Mouse (Mus musculus) spleen, adult 2 months (tissue): ENCODE measurements around the gene Atg5.

Experiments
- CTCF ChIP-seq: fragments of 200-500 bp; IDR thresholded peaks from 2 replicates; pipeline ENCODE4 v1.5.1; 2011; ENCODE audit warnings: mild to moderate bottlenecking, inconsistent platforms; ENCODE audit not compliant: insufficient read depth, insufficient read length, insufficient replicate concordance; ENCODE audit errors: extremely low read depth
- POLR2A ChIP-seq: fragments of 200-500 bp; IDR thresholded peaks from 2 replicates; pipeline ENCODE4 v1.6.1; 2011; ENCODE audit warnings: low read depth, low read length, inconsistent platforms

DNA sequence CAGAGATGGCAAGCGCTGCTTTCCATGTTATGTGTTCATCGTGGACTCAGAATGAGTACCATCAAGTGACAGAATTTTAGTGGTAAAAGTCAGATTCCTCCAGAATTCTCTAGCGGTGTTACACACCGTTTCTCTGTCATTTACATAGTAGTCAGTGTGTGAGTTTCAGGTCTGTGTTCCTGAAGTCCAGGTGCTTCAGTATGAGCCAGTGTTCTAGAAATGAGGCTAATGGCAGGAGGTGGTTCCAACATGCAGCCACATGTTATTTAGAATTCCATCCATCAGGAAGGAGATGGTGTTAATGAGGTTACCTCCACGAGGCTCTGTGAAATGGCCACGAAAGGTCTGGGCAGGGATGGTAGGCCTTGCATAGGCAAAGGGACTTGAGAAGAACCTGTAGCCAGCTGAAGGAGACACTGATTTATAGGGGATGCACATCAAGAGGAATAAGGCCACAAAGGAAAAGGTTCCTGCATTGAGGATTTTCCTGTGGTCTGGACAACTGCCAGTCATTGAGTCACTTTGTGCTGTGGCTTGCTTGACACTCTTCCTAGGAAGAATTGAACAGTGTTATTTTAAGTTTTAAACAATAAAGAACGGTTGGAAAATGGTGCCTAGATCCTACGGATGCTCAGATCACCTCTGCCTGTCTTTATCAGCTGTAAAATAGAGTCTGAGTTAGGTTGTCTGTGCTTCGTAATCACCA lies 55.1 kb downstream of the Atg5 start:
- no peak for TF ChIP-seq POLR2A
- no peak for TF ChIP-seq CTCF
